Mouse (Mus musculus): ENCODE data around the gene Fgf9. TPM values are rescaled to one million over a fixed set of nuclear protein-coding genes. Genes with fewer than 3 reads are reported as not detected.

Fgf9 gene
- 0.21 TPM for polyA plus RNA-seq (2017; shearing (Covaris generic))

DNA sequence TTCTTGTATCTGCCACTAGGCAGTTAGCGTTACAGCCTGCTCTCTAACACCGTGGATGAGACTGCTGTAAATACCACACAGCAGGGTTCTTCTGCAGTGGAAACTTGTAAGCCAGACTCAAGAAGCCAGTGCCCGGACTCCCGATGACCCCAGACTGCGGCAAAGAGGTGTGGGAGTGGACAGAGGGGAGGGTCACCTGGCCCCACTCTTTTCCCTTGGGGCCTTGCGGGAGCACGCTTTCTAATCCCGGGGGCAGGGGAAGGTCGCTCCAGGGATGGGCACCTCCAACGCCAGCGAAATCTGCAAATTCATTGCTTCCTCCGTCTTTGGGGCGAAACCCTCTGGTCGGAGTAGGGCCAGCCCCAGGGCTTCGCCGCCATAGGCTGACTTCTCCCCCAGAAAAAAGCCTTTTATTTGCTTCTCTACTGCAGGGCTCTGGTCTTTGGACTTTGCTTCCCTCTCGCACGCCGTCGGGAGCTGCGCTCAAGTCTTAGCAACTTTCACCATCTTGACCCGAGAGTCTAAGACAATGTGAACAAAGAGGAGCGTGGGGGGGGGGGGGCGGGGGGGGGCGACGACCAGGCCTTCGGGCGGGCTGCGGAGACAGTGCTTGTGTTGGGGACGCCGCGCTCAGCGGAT, at the start of gene Fgf9:
Gene Fgf9, plus strand, starts transcription at position 67 of the 639 bp plus-strand sequence.

Other genes starting within 250 kb of the Fgf9 start
- gene Ska3, start 244.4 kb upstream of the Fgf9 start, polyA plus RNA-seq (2017; shearing (Covaris generic)) = 0.65 TPM
- gene Mrpl57, start 244.3 kb upstream of the Fgf9 start, polyA plus RNA-seq (2017; shearing (Covaris generic)) = 78.4 TPM
- 164 TPM for gene Zdhhc20, start 180.3 kb upstream of the Fgf9 start, polyA plus RNA-seq (2017; shearing (Covaris generic))
- 65.9 TPM for gene Micu2, start 71.3 kb upstream of the Fgf9 start, polyA plus RNA-seq (2017; shearing (Covaris generic))

All from naive thymus-derived CD4-positive, alpha-beta T cell, adult 5 months (primary cell).